Mouse (Mus musculus): ENCODE measurements around the gene Ube2n. TPM values are rescaled to one million over a fixed set of nuclear protein-coding genes. Genes with fewer than 3 reads are reported as not detected.
A peak's percentile ranks its signal among the peaks of the same experiment; 100 is the strongest.

Ube2n gene
- total and polyA plus RNA-seq, 3 experiments, result 80.6 to 571 (median 212) TPM

- Histone ChIP-seq H3K79me2 (ENCODE audit: control insufficient read depth, insufficient read depth, low read length, poor library complexity) (peaks cover 79% of the 10 kb centered on the region), H3K9me3 (replicated peaks; ENCODE audit: insufficient read depth, low read length) (no peaks in the 10 kb centered on the region), H3K27me3 (ENCODE audit: control insufficient read depth in 1 of 2, insufficient read depth in 2 of 2, low read length in 2 of 2) (no peaks in the 10 kb centered on the region), H3K27ac (ENCODE audit: control insufficient read depth, low read depth, low read length) (no peak overlapping the region), H3K4me1 (ENCODE audit: control insufficient read depth in 1 of 2, insufficient read depth in 2 of 2, low read length in 2 of 2) (peaks cover 6 to 10% of the 10 kb centered on the region in 2 experiments), H3K36me3 (ENCODE audit: control insufficient read depth in 1 of 2, insufficient read depth in 2 of 2, low read length in 2 of 2) (peaks cover 0 to 34% of the 10 kb centered on the region in 2 experiments), H3K9ac (ENCODE audit: control insufficient read depth, low read depth, low read length, poor library complexity, severe bottlenecking) (no peak overlapping the region), H3K4me3 (ENCODE audit: control insufficient read depth in 1 of 2, insufficient read depth in 1 of 2, low read depth in 2 of 2, low read length in 2 of 2) (no peak overlapping the region)
- TF ChIP-seq RCOR1 (IDR thresholded peaks at IDR 0.05; ENCODE audit: low read depth, low read length) (no peak), BHLHE40 (IDR thresholded peaks at IDR 0.05; ENCODE audit: borderline replicate concordance, low read depth, low read length) (no peak), CHD1 (IDR thresholded peaks at IDR 0.05; ENCODE audit: low read depth, low read length) (no peak), GATA1 (IDR thresholded peaks at IDR 0.05; ENCODE audit: low read depth, low read length) (no peak), ZMIZ1 (IDR thresholded peaks at IDR 0.05; ENCODE audit: low read depth, low read length) (no peak), TCF12 (IDR thresholded peaks at IDR 0.05; ENCODE audit: low read depth, low read length) (no peak), USF1 (IDR thresholded peaks at IDR 0.05; ENCODE audit: low read depth, low read length) (no peak), POLR2A (IDR thresholded peaks at IDR 0.05; ENCODE audit: control insufficient read depth in 1 of 2, insufficient read depth in 1 of 2, low read depth in 1 of 2, low read length in 2 of 2, poor library complexity in 1 of 2) (no peak), ELF1 (IDR thresholded peaks at IDR 0.05; ENCODE audit: low read depth, low read length) (no peak), MEF2A (IDR thresholded peaks at IDR 0.05; ENCODE audit: extremely low read depth, insufficient replicate concordance, low read depth, low read length, poor library complexity, severe bottlenecking) (no peak), HCFC1 (IDR thresholded peaks at IDR 0.05; ENCODE audit: low read depth, low read length) (no peak), ZKSCAN1 (IDR thresholded peaks at IDR 0.05; ENCODE audit: low read depth, low read length) (no peak), MYC (IDR thresholded peaks at IDR 0.05; ENCODE audit: low read depth, low read length) (no peak), E2F4 (IDR thresholded peaks at IDR 0.05; ENCODE audit: borderline replicate concordance, low read depth, low read length) (no peak), MAZ (IDR thresholded peaks at IDR 0.05; ENCODE audit: low read depth, low read length) (no peak), MYB (IDR thresholded peaks at IDR 0.05; ENCODE audit: low read depth, low read length) (no peak), NELFE (IDR thresholded peaks at IDR 0.05; ENCODE audit: low read depth, low read length) (no peak), MAX (IDR thresholded peaks at IDR 0.05; ENCODE audit: low read length) (no peak), POLR2AphosphoS5 (IDR thresholded peaks at IDR 0.05; ENCODE audit: borderline replicate concordance, low read depth, low read length) (no peak)
- no peak for DNase-seq (ENCODE audit: low read depth, low spot score)
These were observed 18.4 kb downstream of the Ube2n start for GRCm38 (mm10) chr10:95533382-95533781.

GRCm38 (mm10) chr10:95535399-95536221 lies 20.7 kb downstream of the Ube2n start:
- Histone ChIP-seq H3K4me1 (ENCODE audit: control insufficient read depth in 1 of 2, insufficient read depth in 2 of 2, low read length in 2 of 2) (peaks cover 3 to 6% of the 10 kb centered on the region in 2 experiments; a peak in 3 of 4 replicates), H3K79me2 (ENCODE audit: control insufficient read depth, insufficient read depth, low read length, poor library complexity) (peaks cover 76% of the 10 kb centered on the region), H3K9me3 (replicated peaks; ENCODE audit: insufficient read depth, low read length) (no peaks in the 10 kb centered on the region), H3K9ac (ENCODE audit: control insufficient read depth, low read depth, low read length, poor library complexity, severe bottlenecking) (no peak overlapping the region), H3K27me3 (ENCODE audit: control insufficient read depth in 1 of 2, insufficient read depth in 2 of 2, low read length in 2 of 2) (no peaks in the 10 kb centered on the region), H3K36me3 (ENCODE audit: control insufficient read depth in 1 of 2, insufficient read depth in 2 of 2, low read length in 2 of 2) (peaks cover 0 to 29% of the 10 kb centered on the region in 2 experiments; a peak in 3 of 4 replicates), H3K4me3 (ENCODE audit: control insufficient read depth in 1 of 2, insufficient read depth in 1 of 2, low read depth in 2 of 2, low read length in 2 of 2) (no peak overlapping the region), H3K27ac (ENCODE audit: control insufficient read depth, low read depth, low read length) (no peak overlapping the region)
- TF ChIP-seq BHLHE40 (IDR thresholded peaks at IDR 0.05; ENCODE audit: borderline replicate concordance, low read depth, low read length) (no peak), ZNF384 (IDR thresholded peaks at IDR 0.05; ENCODE audit: low read depth, low read length) (peak; percentile 56; the same call in 1 of the 2 replicates)
- DNase-seq (ENCODE audit: low read depth, low spot score), result no peak

All from MEL (cell line).